Mouse (Mus musculus): ENCODE data around the gene Klhdc8a. TPM values are rescaled to one million over a fixed set of nuclear protein-coding genes. Genes with fewer than 3 reads are reported as not detected.

Klhdc8a gene
- polyA plus RNA-seq (2015; fragmentation: Nextera tagmentation; extraction: Ambion mirVana) = 0.14 and 0.15 TPM in 2 replicates

DNA sequence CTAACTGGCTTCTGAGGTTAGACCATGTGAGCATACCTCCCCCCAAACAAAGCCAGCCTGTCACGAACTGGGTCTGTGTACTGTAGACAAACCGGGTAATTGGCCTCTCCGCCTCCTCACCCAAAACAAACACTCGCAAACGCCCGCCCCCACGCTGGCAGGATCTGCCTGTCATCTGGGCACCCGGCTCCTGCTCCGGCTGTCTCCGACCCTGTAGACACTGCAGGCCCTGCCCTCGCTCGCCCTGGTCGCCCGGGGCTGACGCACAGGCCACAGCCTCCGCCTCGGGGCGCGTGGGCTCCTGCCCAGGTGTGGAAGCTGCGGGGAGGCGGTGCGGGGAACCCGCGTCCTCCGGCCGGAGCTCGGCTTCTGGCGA is at the start of gene Klhdc8a:
TSS of gene Klhdc8a (plus strand) at position 202 of the 376 bp plus-strand sequence.
- H3K9ac ChIP-seq = peak within 1 kb of the TSS; percentile 16
- peak within 1 kb of the TSS; percentile 100 for H3K4me2 ChIP-seq
- H3K4me3 ChIP-seq (replicated peaks) = peak within 1 kb of the TSS; percentile 51
- H3K27me3 ChIP-seq (replicated peaks) = peaks cover 38% of the 10 kb centered on the region
- H3K36me3 ChIP-seq = no peaks in the 10 kb centered on the region
- ATAC-seq (ENCODE audit: insufficient read depth, low FRiP score, low read depth) = peak; percentile 47; the same call in 1 of the 2 replicates
- H3K27ac ChIP-seq = no peak within 1 kb of the TSS
- H3K9me3 ChIP-seq = no peaks in the 10 kb centered on the region
- 2% methylated on average over 28 of the region's 28 CpGs for WGBS
- H3K4me1 ChIP-seq = peaks cover 13% of the 10 kb centered on the region

DNA sequence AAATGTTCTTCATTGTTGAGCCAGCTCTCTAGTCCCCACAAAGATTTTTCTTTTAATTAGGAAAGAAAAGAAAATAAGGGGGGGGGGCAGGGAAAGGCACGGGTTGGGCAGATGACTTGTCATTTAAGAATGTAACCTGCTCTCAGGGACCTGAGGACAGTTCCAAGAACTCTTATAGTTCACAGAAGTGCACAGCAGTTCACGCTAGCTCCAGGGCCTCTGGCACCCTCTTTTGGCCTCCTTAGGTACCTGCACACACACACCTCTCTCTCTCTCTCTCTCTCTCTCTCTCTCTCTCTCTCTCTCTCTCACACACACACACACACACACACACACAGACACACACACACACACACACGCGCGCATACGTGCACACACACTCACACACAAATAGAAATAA is 44.0 kb upstream of the Klhdc8a start:
- no peaks in the 10 kb centered on the region for H3K9me3 ChIP-seq

DNA sequence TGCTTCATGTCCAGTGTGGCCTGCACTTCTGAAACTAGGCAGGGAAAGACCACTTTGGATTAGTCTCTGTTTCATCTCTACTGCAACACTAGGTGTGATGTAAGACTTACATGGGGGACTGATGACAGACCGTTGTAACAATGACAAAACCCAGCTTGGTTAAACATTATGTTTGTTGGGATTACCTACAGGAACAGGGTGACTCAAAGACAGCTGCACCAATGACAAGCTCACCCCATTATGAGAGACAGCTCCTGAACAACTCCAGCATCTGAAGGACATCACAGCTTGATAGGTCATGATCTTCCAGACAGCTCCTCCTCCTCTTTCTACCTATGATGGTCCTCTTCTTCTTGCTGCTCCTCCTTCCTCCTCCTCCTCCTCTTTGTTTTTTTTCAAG is 38.1 kb upstream of the Klhdc8a start:
- no peak for ATAC-seq (ENCODE audit: insufficient read depth, low FRiP score, low read depth)
- Histone ChIP-seq H3K4me2 (no peak overlapping the region), H3K4me1 (no peaks in the 10 kb centered on the region), H3K9ac (no peak overlapping the region), H3K27ac (no peak overlapping the region), H3K27me3 (replicated peaks) (no peaks in the 10 kb centered on the region), H3K9me3 (no peaks in the 10 kb centered on the region), H3K4me3 (replicated peaks) (no peak overlapping the region), H3K36me3 (no peaks in the 10 kb centered on the region)
- 71% methylated on average over 1 of the region's 1 CpGs for WGBS

More for the DNA sequence above, 44.0 kb upstream of the Klhdc8a start:
- Histone ChIP-seq H3K36me3 (no peaks in the 10 kb centered on the region), H3K4me3 (replicated peaks) (no peak overlapping the region), H3K27me3 (replicated peaks) (no peaks in the 10 kb centered on the region), H3K4me2 (no peak overlapping the region), H3K9ac (no peak overlapping the region), H3K4me1 (no peaks in the 10 kb centered on the region), H3K27ac (no peak overlapping the region)
- no peak for ATAC-seq (ENCODE audit: insufficient read depth, low FRiP score, low read depth)
- 88% methylated on average over 6 of the region's 6 CpGs for WGBS

DNA sequence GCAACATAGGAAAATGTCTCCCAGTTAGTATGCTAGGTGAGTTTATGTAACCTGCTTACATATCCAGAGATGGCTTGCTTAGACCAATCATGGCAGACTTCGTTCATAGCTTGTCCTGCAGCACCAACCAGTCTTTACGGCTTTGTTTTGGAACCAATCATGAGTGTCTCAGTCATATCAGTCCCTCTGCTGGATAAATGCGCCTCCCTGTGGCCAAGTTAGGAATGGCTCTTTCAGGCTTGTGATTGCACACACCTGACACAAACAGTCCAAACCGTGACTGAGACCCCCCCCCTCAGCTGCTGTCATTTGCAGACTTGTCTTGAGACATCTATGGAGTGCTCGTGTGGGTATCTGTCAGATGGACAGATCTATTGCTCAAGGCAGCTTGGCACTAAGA is 37.4 kb upstream of the Klhdc8a start:
- 64% methylated on average over 5 of the region's 5 CpGs for WGBS
- ATAC-seq (ENCODE audit: insufficient read depth, low FRiP score, low read depth) = no peak

DNA sequence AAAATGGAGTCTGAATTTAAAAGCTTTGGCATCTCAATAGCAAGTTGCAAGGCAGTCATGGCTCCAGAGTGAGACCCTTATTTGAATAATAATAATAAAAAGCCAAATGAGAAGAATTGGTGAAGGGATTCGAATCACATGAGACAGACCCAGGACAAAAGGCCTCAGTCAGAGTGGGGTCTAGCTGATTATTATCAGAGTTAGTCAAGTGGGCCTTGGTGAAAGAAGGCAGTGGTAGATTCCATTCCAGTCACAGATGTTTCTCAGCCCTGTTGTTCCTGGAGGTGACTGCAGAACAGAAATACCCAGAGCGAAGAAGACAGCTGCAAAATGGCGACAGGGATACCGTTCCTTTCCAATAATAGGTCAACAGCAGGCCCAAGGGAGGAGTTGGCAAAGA is 34.8 kb upstream of the Klhdc8a start:
- Histone ChIP-seq H3K27ac (no peak overlapping the region), H3K4me3 (replicated peaks) (no peak overlapping the region), H3K36me3 (no peaks in the 10 kb centered on the region), H3K9me3 (no peaks in the 10 kb centered on the region), H3K9ac (no peak overlapping the region), H3K27me3 (replicated peaks) (no peaks in the 10 kb centered on the region), H3K4me1 (no peaks in the 10 kb centered on the region), H3K4me2 (no peak overlapping the region)
- WGBS = 88% methylated on average over 4 of the region's 4 CpGs
- ATAC-seq (ENCODE audit: insufficient read depth, low FRiP score, low read depth) = no peak

More for the DNA sequence above, 37.4 kb upstream of the Klhdc8a start:
- H3K4me1 ChIP-seq = no peaks in the 10 kb centered on the region
- no peaks in the 10 kb centered on the region for H3K9me3 ChIP-seq
- H3K4me3 ChIP-seq (replicated peaks) = no peak overlapping the region
- H3K4me2 ChIP-seq = no peak overlapping the region
- H3K36me3 ChIP-seq = no peaks in the 10 kb centered on the region
- no peak overlapping the region for H3K9ac ChIP-seq
- no peak overlapping the region for H3K27ac ChIP-seq
- H3K27me3 ChIP-seq (replicated peaks) = no peaks in the 10 kb centered on the region

DNA sequence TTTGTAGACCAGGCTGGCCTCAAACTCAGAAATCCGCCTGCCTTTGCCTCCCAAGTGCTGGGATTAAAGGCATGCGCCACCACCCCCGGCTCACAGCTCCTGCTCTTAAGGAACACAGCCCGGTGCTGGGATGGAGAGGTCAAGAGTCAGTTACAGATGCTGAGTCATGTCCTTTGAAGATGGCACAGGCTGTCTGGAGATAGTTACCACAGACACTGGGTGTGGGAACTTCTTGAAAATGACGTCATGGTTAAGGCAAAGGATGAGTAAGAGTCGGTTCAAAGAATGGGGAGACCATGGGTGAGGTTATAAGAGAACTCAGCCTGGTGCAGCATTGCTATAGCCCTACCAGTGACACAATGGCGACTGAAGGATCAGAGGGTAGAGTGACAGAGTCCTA is 33.8 kb upstream of the Klhdc8a start:
- ATAC-seq (ENCODE audit: insufficient read depth, low FRiP score, low read depth) = peak; percentile 66; the same call in 1 of the 2 replicates
- 65% methylated on average over 7 of the region's 7 CpGs for WGBS
- Histone ChIP-seq H3K4me2 (no peak overlapping the region), H3K4me3 (replicated peaks) (no peak overlapping the region), H3K4me1 (no peaks in the 10 kb centered on the region), H3K9ac (no peak overlapping the region), H3K9me3 (no peaks in the 10 kb centered on the region), H3K27me3 (replicated peaks) (no peaks in the 10 kb centered on the region), H3K27ac (no peak overlapping the region), H3K36me3 (no peaks in the 10 kb centered on the region)

DNA sequence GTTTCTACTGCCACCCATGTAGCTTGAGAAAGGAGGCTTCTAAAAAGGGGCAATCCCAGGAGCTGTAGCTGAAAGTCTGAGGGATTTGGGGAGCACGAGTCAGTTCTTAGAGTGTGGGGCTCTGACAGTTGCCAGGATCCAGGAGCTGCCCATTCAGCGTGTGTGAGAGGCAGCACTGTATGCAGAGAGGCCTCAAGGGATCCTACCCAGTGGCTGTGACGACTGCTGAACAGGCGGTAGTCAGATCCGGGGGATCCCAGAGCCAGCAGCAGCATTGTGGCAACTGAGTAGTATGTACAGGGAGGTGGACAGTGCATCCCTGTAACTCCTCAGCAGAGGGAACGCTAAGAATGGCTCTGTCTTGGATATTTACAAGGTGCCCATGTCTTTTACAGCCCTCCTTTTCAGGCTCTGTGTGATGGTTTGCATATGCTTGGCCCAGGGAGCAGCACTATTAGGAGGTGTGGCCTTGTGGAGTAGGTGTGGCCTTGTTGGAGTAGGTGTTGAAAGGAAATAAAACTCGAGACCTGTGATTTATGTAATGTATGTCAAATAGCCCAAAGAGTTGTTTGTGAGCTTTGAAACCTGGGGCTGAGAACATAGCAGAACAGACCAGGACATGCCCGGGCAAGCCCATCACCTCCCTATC is 33.1 kb upstream of the Klhdc8a start:
- no peak overlapping the region for H3K9ac ChIP-seq
- no peaks in the 10 kb centered on the region for H3K4me1 ChIP-seq
- no peaks in the 10 kb centered on the region for H3K27me3 ChIP-seq (replicated peaks)
- peak; percentile 39; the same call in 1 of the 2 replicates for ATAC-seq (ENCODE audit: insufficient read depth, low FRiP score, low read depth)
- no peak overlapping the region for H3K4me2 ChIP-seq
- H3K9me3 ChIP-seq = no peaks in the 10 kb centered on the region
- WGBS = 60% methylated on average over 8 of the region's 8 CpGs
- no peaks in the 10 kb centered on the region for H3K36me3 ChIP-seq
- no peak overlapping the region for H3K27ac ChIP-seq
- no peak overlapping the region for H3K4me3 ChIP-seq (replicated peaks)

DNA sequence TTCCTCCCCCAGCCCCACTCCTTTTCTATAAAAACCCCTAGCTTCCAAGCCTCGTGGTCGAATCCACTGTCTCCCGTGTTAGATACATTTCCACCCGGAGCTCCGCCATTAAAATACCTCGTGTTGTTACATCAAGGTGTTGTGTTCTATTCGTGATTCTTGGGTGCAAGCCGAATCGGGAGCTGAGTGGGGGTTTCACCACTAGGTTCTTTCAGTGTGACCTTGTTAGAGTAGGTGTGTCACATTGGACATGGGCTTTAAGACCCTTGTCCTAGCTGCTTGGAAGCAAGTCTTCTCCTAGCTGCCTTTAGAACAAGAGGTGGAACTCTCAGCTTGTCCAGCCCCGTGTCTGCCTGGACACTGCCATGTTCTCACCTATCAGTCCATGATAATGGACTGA is 32.5 kb upstream of the Klhdc8a start:
- 92% methylated on average over 10 of the region's 10 CpGs for WGBS
- Histone ChIP-seq H3K9me3 (no peaks in the 10 kb centered on the region), H3K4me1 (no peaks in the 10 kb centered on the region), H3K4me3 (replicated peaks) (no peak overlapping the region), H3K27ac (no peak overlapping the region), H3K9ac (no peak overlapping the region), H3K36me3 (no peaks in the 10 kb centered on the region), H3K27me3 (replicated peaks) (no peaks in the 10 kb centered on the region), H3K4me2 (no peak overlapping the region)
- ATAC-seq (ENCODE audit: insufficient read depth, low FRiP score, low read depth) = no peak

DNA sequence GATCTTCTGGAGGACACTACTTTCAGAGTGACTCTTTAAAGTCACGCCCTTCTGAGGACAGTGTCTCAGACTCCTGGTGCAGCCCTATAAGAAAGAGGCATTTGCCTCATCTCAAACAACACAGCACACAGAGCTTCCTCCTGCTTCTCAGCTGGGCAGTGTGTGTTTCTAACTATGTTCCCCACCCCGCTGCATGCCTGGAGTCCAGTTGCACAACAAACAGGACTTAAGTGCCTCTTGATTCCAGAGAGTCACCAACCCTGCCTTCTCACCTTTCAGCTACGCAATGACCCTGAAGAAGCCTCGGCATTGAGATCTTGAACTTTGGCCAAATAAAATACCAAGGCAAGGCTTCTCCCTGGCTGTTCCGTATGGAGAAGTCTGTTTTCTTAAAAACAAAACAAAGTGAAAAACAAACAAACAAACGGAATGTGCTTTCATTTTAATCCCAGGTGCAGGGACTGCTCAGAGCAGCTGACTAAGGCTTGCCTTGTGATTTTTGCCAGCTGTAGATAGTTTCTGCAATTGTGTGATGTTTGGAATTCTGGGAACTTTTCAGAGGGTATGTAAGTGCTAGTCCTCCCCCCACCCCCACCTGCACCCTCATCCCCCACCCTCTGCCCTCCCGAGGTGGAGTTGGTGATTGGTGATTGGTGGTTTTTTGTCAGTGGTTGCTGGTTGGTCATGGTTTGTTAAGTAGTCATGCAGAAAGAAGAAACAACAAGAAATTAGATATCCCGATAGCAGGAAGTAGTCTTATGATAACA is 31.5 kb upstream of the Klhdc8a start:
- Histone ChIP-seq H3K4me2 (no peak overlapping the region), H3K36me3 (no peaks in the 10 kb centered on the region), H3K4me1 (no peaks in the 10 kb centered on the region), H3K9me3 (no peaks in the 10 kb centered on the region), H3K27ac (no peak overlapping the region), H3K9ac (no peak overlapping the region), H3K27me3 (replicated peaks) (no peaks in the 10 kb centered on the region), H3K4me3 (replicated peaks) (no peak overlapping the region)
- WGBS = 42% methylated on average over 8 of the region's 8 CpGs
- no peak for ATAC-seq (ENCODE audit: insufficient read depth, low FRiP score, low read depth)

DNA sequence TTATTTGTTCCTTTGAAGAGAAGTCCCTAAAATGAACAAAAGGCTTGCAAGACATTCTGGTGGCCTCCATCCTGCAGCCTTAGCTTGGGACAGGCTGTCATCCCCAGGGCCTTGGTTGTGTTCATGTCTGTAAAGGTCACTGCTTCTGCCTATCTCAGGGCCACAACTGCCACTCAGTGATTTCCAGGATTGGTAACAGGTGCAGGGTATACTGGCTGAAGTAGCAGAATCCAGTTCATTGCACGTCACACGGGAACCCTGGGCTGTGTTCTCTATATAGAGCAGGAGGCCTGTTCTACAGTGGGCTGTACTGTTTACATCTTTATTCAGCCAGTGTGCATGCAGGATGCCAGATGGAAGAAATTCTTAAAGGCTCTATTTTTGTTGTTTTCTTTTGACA is 30.5 kb upstream of the Klhdc8a start:
- no peak overlapping the region for H3K9ac ChIP-seq
- no peak for ATAC-seq (ENCODE audit: insufficient read depth, low FRiP score, low read depth)
- no peaks in the 10 kb centered on the region for H3K9me3 ChIP-seq
- H3K4me2 ChIP-seq = no peak overlapping the region
- H3K4me3 ChIP-seq (replicated peaks) = no peak overlapping the region
- 77% methylated on average over 2 of the region's 2 CpGs for WGBS
- no peaks in the 10 kb centered on the region for H3K27me3 ChIP-seq (replicated peaks)
- no peaks in the 10 kb centered on the region for H3K36me3 ChIP-seq
- no peak overlapping the region for H3K27ac ChIP-seq
- H3K4me1 ChIP-seq = no peaks in the 10 kb centered on the region

DNA sequence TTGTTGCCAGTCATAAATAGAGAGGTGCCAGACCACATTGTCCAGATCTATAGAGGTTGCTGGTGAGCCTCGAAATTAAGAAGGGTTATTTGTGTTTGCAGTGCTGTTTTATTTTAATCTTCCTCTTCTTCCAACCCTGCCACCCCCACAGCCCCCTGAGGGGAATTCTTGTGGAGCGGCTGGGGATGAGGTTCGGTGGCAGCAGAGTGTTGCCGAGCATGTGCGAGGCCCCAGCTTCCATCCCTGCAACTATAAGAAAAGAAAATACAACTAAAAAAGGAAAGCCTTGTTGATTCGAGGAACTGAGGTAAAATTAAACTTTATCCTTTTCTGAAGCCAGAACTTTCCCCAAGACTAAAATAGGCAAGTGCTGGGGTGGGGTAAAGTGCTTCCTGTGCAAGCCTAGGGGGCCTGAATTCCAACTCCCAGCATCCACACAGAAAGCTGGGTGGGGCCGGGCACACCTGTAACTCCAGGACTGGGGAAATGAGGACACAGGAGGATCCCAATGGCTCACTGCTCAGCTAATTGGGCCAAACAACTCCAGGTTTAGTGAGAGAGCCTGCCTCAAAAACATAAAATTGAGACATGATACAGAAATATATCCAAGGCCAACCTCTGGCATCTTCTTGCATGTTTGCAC is 29.9 kb upstream of the Klhdc8a start:
- Histone ChIP-seq H3K27me3 (replicated peaks) (no peaks in the 10 kb centered on the region), H3K9ac (no peak overlapping the region), H3K4me2 (no peak overlapping the region), H3K27ac (no peak overlapping the region), H3K36me3 (no peaks in the 10 kb centered on the region), H3K4me3 (replicated peaks) (no peak overlapping the region), H3K9me3 (no peaks in the 10 kb centered on the region), H3K4me1 (no peaks in the 10 kb centered on the region)
- no peak for ATAC-seq (ENCODE audit: insufficient read depth, low FRiP score, low read depth)
- 78% methylated on average over 7 of the region's 7 CpGs for WGBS

DNA sequence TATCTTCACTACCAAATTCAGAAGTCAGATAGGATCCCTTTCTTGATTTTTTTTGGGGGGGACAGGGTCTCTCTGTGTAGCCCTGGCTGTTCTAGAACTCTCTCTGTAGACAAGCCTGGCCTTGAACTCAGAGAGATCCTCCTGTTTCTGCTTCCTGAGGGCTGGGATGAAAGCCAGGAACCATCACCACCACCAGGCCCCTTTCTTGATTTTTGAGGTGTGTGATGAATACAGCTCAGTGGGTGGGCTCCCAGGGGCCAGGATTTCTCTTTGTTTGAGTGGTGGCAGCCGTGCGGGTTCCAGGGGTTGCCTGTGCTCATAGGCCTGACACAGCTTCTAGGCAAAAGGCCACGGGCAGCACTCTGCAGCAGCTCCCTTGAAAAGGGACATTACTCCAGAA is 27.2 kb upstream of the Klhdc8a start:
- H3K4me3 ChIP-seq (replicated peaks) = no peak overlapping the region
- no peak overlapping the region for H3K4me2 ChIP-seq
- no peaks in the 10 kb centered on the region for H3K27me3 ChIP-seq (replicated peaks)
- 80% methylated on average over 3 of the region's 3 CpGs for WGBS
- ATAC-seq (ENCODE audit: insufficient read depth, low FRiP score, low read depth) = no peak
- no peaks in the 10 kb centered on the region for H3K36me3 ChIP-seq
- H3K9me3 ChIP-seq = no peaks in the 10 kb centered on the region
- H3K9ac ChIP-seq = no peak overlapping the region
- no peak overlapping the region for H3K27ac ChIP-seq
- H3K4me1 ChIP-seq = no peaks in the 10 kb centered on the region
